Mouse (Mus musculus): Measurements from ENCODE around the gene Ror2.

DNA sequence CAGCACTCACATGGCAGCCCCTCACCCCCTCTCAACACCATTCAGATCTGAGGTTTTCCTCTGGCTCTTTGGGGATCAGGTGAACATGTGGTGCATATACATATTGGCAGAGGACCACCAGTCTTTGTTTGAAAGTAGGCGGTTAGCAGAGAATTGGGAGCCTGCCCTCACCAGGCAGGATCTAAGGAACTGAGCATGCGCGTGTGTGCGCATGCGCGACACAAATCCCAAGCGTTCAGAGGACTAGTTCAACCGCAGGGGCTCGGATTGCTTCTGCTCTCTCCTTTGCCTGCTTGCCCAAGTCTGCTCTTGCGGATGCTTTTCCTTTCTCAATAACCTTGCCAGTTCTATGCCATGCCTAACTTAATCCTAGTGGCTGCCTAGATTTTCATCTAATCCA is 66.0 kb downstream of the Ror2 start:
- TF ChIP-seq POLR2A (IDR thresholded peaks at IDR 0.05; ENCODE audit: control insufficient read depth, low read depth, low read length) (no peak; the same call in 1 of the 2 replicates), CTCF (IDR thresholded peaks at IDR 0.05; ENCODE audit: control insufficient read depth, insufficient read depth, insufficient replicate concordance, low read depth, low read length) (no peak)
